Mouse (Mus musculus): ENCODE measurements around the gene Asb9. TPM values are rescaled to one million over a fixed set of nuclear protein-coding genes. Genes with fewer than 3 reads are reported as not detected.

The Asb9 gene
- polyA plus RNA-seq (2015; fragmentation: Nextera tagmentation; extraction: Ambion mirVana): not detected in 2 replicates

GRCm38 (mm10) chrX:164505709-164506498 lies at the start of gene Asb9:
Asb9 (plus strand) TSS chrX:164506327.
- Histone ChIP-seq H3K9me3 (no peaks in the 10 kb centered on the region), H3K27me3 (0 out of 2 replicates have a peak, but pooled peaks cover 4% of the 10 kb centered on the region), H3K36me3 (no peaks in the 10 kb centered on the region), H3K4me2 (no peak within 1 kb of the TSS), H3K4me3 (no peak within 1 kb of the TSS), H3K9ac (no peak within 1 kb of the TSS), H3K4me1 (no peaks in the 10 kb centered on the region), H3K27ac (no peak within 1 kb of the TSS)
- 59% methylated on average over 10 of the region's 10 CpGs for WGBS
- ATAC-seq (ENCODE audit: borderline replicate concordance, extremely low read depth, low FRiP score, low TSS enrichment): no peak

- H3K4me1 ChIP-seq: no peaks in the 10 kb centered on the region
- no peak for ATAC-seq (ENCODE audit: borderline replicate concordance, extremely low read depth, low FRiP score, low TSS enrichment)
- WGBS: 63% methylated on average over 6 of the region's 6 CpGs
These were observed 46.8 kb upstream of the Asb9 start for GRCm38 (mm10) chrX:164459205-164459878.

GRCm38 (mm10) chrX:164502258-164502657 lies 3.9 kb upstream of the Asb9 start:
- Histone ChIP-seq H3K9me3 (no peaks in the 10 kb centered on the region), H3K4me3 (no peak overlapping the region), H3K36me3 (no peaks in the 10 kb centered on the region), H3K4me1 (no peaks in the 10 kb centered on the region), H3K9ac (no peak overlapping the region), H3K27me3 (0 out of 2 replicates have a peak, but pooled peaks cover 4% of the 10 kb centered on the region), H3K27ac (no peak overlapping the region), H3K4me2 (no peak overlapping the region)
- WGBS: 57% methylated on average over 2 of the region's 2 CpGs
- no peak for ATAC-seq (ENCODE audit: borderline replicate concordance, extremely low read depth, low FRiP score, low TSS enrichment)

More at GRCm38 (mm10) chrX:164459205-164459878, 46.8 kb upstream of the Asb9 start:
- Histone ChIP-seq H3K27me3 (no peaks in the 10 kb centered on the region), H3K9ac (no peak overlapping the region), H3K4me3 (no peak overlapping the region), H3K27ac (no peak overlapping the region), H3K4me2 (no peak overlapping the region), H3K9me3 (no peaks in the 10 kb centered on the region), H3K36me3 (no peaks in the 10 kb centered on the region)

GRCm38 (mm10) chrX:164507068-164507467 lies 941 bp downstream of the Asb9 start:
- no peak overlapping the region for H3K4me3 ChIP-seq
- H3K4me1 ChIP-seq: no peaks in the 10 kb centered on the region
- no peak overlapping the region for H3K27ac ChIP-seq
- H3K9ac ChIP-seq: no peak overlapping the region
- H3K9me3 ChIP-seq: no peaks in the 10 kb centered on the region
- peaks cover 4% of the 10 kb centered on the region; the same call in 1 of the 2 replicates for H3K27me3 ChIP-seq
- no peak for ATAC-seq (ENCODE audit: borderline replicate concordance, extremely low read depth, low FRiP score, low TSS enrichment)
- H3K4me2 ChIP-seq: no peak overlapping the region
- 82% methylated on average over 4 of the region's 4 CpGs for WGBS
- no peaks in the 10 kb centered on the region for H3K36me3 ChIP-seq

GRCm38 (mm10) chrX:164508728-164509127 lies 2.6 kb downstream of the Asb9 start:
- ATAC-seq (ENCODE audit: borderline replicate concordance, extremely low read depth, low FRiP score, low TSS enrichment): peak; percentile 67; the same call in 1 of the 2 replicates
- Histone ChIP-seq H3K9me3 (no peaks in the 10 kb centered on the region), H3K4me3 (no peak overlapping the region), H3K36me3 (no peaks in the 10 kb centered on the region), H3K4me2 (no peak overlapping the region), H3K9ac (no peak overlapping the region), H3K27me3 (peaks cover 4% of the 10 kb centered on the region; the same call in 1 of the 2 replicates), H3K4me1 (no peaks in the 10 kb centered on the region), H3K27ac (no peak overlapping the region)
- 31% methylated on average over 3 of the region's 3 CpGs for WGBS

- Histone ChIP-seq H3K4me1 (no peaks in the 10 kb centered on the region), H3K27ac (no peak overlapping the region), H3K36me3 (no peaks in the 10 kb centered on the region), H3K27me3 (no peaks in the 10 kb centered on the region; the same call in 1 of the 2 replicates), H3K9ac (no peak overlapping the region), H3K4me3 (no peak overlapping the region), H3K4me2 (no peak overlapping the region), H3K9me3 (no peaks in the 10 kb centered on the region)
- no peak for ATAC-seq (ENCODE audit: borderline replicate concordance, extremely low read depth, low FRiP score, low TSS enrichment)
These were observed 16.0 kb downstream of the Asb9 start for GRCm38 (mm10) chrX:164522138-164522537.

- 0% methylated on average over 1 of the region's 1 CpGs for WGBS
- Histone ChIP-seq H3K4me1 (no peaks in the 10 kb centered on the region), H3K9me3 (no peaks in the 10 kb centered on the region), H3K27ac (no peak overlapping the region), H3K36me3 (no peaks in the 10 kb centered on the region), H3K27me3 (peaks cover 4% of the 10 kb centered on the region; the same call in 1 of the 2 replicates), H3K4me3 (no peak overlapping the region), H3K9ac (no peak overlapping the region), H3K4me2 (no peak overlapping the region)
- no peak for ATAC-seq (ENCODE audit: borderline replicate concordance, extremely low read depth, low FRiP score, low TSS enrichment)
These were observed 20.4 kb downstream of the Asb9 start for GRCm38 (mm10) chrX:164526566-164526965.

GRCm38 (mm10) chrX:164541436-164542317 lies 35.5 kb downstream of the Asb9 start:
- ATAC-seq (ENCODE audit: borderline replicate concordance, extremely low read depth, low FRiP score, low TSS enrichment): no peak
- Histone ChIP-seq H3K36me3 (no peaks in the 10 kb centered on the region), H3K27ac (no peak overlapping the region), H3K27me3 (no peaks in the 10 kb centered on the region; the same call in 1 of the 2 replicates), H3K9me3 (no peaks in the 10 kb centered on the region), H3K9ac (no peak overlapping the region), H3K4me2 (no peak overlapping the region), H3K4me1 (no peaks in the 10 kb centered on the region), H3K4me3 (no peak overlapping the region)
- WGBS: 40% methylated on average over 11 of the region's 11 CpGs

GRCm38 (mm10) chrX:164570195-164570594 lies 64.1 kb downstream of the Asb9 start:
- Histone ChIP-seq H3K4me1 (no peaks in the 10 kb centered on the region), H3K27me3 (no peaks in the 10 kb centered on the region), H3K9me3 (no peaks in the 10 kb centered on the region), H3K4me2 (no peak overlapping the region), H3K27ac (no peak overlapping the region), H3K4me3 (no peak overlapping the region), H3K9ac (no peak overlapping the region), H3K36me3 (no peaks in the 10 kb centered on the region)
- no peak for ATAC-seq (ENCODE audit: borderline replicate concordance, extremely low read depth, low FRiP score, low TSS enrichment)
- 31% methylated on average over 1 of the region's 1 CpGs for WGBS

- no peak for ATAC-seq (ENCODE audit: borderline replicate concordance, extremely low read depth, low FRiP score, low TSS enrichment)
- H3K36me3 ChIP-seq: no peaks in the 10 kb centered on the region
- no peak overlapping the region for H3K9ac ChIP-seq
- H3K4me3 ChIP-seq: no peak overlapping the region
- no peaks in the 10 kb centered on the region for H3K27me3 ChIP-seq
- H3K4me1 ChIP-seq: no peaks in the 10 kb centered on the region
- no peak overlapping the region for H3K27ac ChIP-seq
- 58% methylated on average over 3 of the region's 3 CpGs for WGBS
- no peaks in the 10 kb centered on the region for H3K9me3 ChIP-seq
- H3K4me2 ChIP-seq: no peak overlapping the region
These were observed 70.8 kb downstream of the Asb9 start for GRCm38 (mm10) chrX:164576967-164577366.

Measured in lung, embryonic 15.5 days (tissue).